Mouse (Mus musculus): ENCODE measurements around the gene Zfp609.

DNA sequence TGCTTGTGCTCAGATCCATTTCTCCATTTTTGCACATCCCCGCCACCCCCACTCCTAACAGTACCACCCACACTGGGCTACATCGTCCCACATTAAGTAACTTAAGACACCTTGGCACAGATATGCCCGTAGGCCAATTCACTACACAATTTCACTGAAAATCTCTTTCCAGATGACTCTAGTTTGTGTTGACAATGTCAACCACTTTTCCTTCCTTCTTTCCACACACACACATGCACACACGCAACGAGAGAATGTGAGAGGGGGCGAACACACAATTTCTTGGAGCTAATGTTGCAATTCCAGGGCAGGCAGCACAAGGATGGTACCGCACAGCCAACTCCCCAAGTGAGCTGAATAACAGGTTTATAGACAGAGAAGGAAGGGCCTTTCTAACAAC is 75.5 kb downstream of the Zfp609 start:
- TF ChIP-seq POLR2A (IDR thresholded peaks at IDR 0.05; ENCODE audit: low read depth, low read length) = no peak
- TF ChIP-seq CTCF (IDR thresholded peaks at IDR 0.05; ENCODE audit: extremely low read depth, insufficient read length, insufficient replicate concordance, low read depth, low read length) = no peak
